8 mouse cellular contexts compared by ENCODE assay signal in the genomic region with DNA sequence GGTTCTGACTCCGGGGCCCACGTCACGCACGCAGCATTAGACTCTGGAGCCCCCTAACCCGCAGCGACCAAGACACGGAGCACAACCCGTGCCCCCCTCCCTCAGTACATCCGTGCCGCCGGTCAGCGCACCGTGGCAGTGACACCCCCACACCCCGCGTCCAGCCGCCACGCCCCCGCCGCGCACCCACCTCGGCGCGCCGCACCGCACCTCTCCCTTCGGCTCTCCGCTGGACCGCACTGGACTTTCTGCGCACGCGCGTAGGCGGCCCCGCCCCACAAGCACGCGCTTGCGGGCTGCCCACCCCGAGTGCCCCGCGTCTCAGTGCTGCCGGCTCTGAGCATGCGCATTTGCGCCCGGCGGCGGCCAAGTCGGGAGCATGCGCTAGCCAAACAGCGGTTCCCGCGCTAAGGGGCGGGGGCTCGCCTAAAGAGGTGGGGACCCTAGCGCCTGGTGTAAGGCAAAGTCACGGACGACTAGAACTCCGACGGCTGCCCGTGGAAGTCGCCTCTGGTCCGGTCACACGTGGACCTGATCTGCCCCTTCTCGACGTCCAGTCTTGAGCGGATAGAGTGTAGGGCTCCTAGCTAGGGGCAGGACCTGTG. TPM values are rescaled to one million over a fixed set of nuclear protein-coding genes. Genes with fewer than 3 reads are reported as not detected.
DNase-seq lines count a peak whose midpoint lies in the region; ATAC-seq lines count a peak whose summit lies in the region.

A gene (minus strand): TSS at position 279 of the 605 bp plus-strand sequence.

- H3K4me3 ChIP-seq in hindbrain, embryonic 13.5 days, result peak within 1 kb of the TSS; percentile 75

- peak within 1 kb of the TSS; percentile 89 for H3K27ac ChIP-seq in hindbrain, embryonic 13.5 days

- peak; percentile 83 for DNase-seq in T-cell, adult 2 months (ENCODE audit: low spot score)
- peak; percentile 95 to 98 for DNase-seq in cerebellum, postnatal 25 days
- peak; percentile 88 for DNase-seq in frontal cortex, postnatal 25 days (ENCODE audit: low spot score in 2 of 2)
- DNase-seq in layer of hippocampus, postnatal 25 days (ENCODE audit: extremely low spot score in 1 of 2, low spot score in 1 of 2), result peak; percentile 89 to 91
- peak; percentile 92 for DNase-seq in lung, postnatal 14 days
- peak; percentile 86 for DNase-seq in retina, adult 2 months (ENCODE audit: low read depth, low spot score)
- peak; percentile 86 for DNase-seq in thymus, postnatal 25 days

- 1% methylated on average over 59 of the region's 65 CpGs for WGBS in hindbrain, embryonic 13.5 days

- H3K4me2 ChIP-seq in hindbrain, embryonic 13.5 days, result peak within 1 kb of the TSS; percentile 92

- no peaks in the 10 kb centered on the region for H3K9me3 ChIP-seq in hindbrain, embryonic 13.5 days

- H3K36me3 ChIP-seq in hindbrain, embryonic 13.5 days, result no peaks in the 10 kb centered on the region

- H3K4me1 ChIP-seq in hindbrain, embryonic 13.5 days (replicated peaks), result peaks cover 81% of the 10 kb centered on the region

- peak; percentile 82 for ATAC-seq in hindbrain, embryonic 13.5 days (ENCODE audit: low FRiP score)

- peaks cover 26% of the 10 kb centered on the region for H3K27me3 ChIP-seq in hindbrain, embryonic 13.5 days

- H3K9ac ChIP-seq in hindbrain, embryonic 13.5 days, result peak within 1 kb of the TSS; percentile 87

RNA-seq across cellular contexts. Expression of the gene that starts here (rescaled TPM):
- 24.4 and 25.5 TPM in 2 replicates for polyA plus RNA-seq in hindbrain, embryonic 13.5 days (2015; fragmentation: Nextera tagmentation; extraction: Ambion mirVana)
- 10 to 100 TPM; 60.1 to 64.2 TPM for total RNA-seq in layer of hippocampus, postnatal 25 days (2021)

Comparison
In these comparisons a context has a peak if more than half of its experiments do, and no peak if none do; other contexts are left out.
1. Peak in every context shown above with its lines: DNase-seq, ATAC-seq, H3K4me3 ChIP-seq and H3K27ac ChIP-seq.